Mouse (Mus musculus) heart, postnatal 25 days (tissue): ENCODE results near the gene Cdv3. TPM values are rescaled to one million over a fixed set of nuclear protein-coding genes. Genes with fewer than 3 reads are reported as not detected.
"Not testable (repeated sequence)": the region's sequence is repeated elsewhere in the genome, so short reads cannot be mapped to it uniquely, and the experiment has no call there.

ENCODE experiments used
- DNase-seq: peaks from one replicate; pipeline ENCODE4 v3.0.0; 2022; ENCODE audit warnings: low spot score
- intact Hi-C: fragments of 180-260 bp; cut with DNase I; formaldehyde crosslinking; loops from one replicate; pipeline ENCODE4 v1.15.1; 2025
- total RNA-seq, 2 experiments: library from RNA; stranded (reverse); gene quantifications; 2 replicates each; pipeline ENCODE4 v1.2.3; 2021

Gene Cdv3
- total RNA-seq, 2 experiments from 2014 or later = 102 to 104 TPM

- DNase-seq = no peak
- intact Hi-C loops = no loop called here
These were observed 11.0 kb upstream of the Cdv3 start for GRCm38 (mm10) chr9:103376346-103377320.

DNA sequence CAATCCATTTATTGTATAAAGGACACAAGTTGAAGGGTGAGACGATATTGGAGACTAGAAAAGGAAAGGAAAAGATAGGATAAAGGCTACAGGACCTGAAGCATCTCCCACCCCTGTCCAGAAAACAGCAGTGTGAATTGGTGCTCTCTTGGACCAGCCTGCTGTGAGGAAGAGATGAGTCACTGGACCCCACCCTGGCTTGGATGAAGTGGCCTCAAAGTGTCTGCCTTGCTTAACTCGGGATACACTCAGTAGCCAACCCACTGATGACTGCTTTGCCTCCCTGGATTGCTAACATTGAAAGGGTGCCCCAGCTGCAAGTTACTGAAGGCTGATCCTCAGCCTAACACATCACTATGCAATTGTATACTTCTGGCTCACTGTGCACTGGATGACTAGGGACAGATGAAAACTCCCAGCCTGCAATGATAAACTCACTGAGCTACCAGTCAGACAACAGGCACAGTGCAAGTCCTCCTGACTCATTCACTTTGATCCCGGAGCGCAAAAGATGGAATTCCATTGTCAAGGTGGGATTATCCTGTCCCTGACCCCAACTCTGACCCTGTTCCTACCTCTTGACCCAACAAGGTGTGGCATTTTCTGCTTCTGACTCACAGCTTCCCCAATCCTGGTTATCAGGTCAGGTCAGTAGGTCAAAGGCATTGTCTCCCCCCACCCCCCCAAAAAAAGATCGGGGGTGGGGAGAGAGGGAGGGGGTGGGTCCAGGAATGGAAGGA lies 6.8 kb upstream of the Cdv3 start:
- intact Hi-C loops = no loop called here
- DNase-seq = no peak

- DNase-seq = no peak
- intact Hi-C loops = loop anchor here (5.0 to 10.0 kb wide), 2 partner anchors 168 to 635 kb away; partner anchors contain the start of genes Nphp3 and Srprb
These were observed 4.3 kb upstream of the Cdv3 start for GRCm38 (mm10) chr9:103369951-103370350.

- intact Hi-C loops = loop anchor here (5.0 to 10.0 kb wide), 2 partner anchors 164 to 638 kb away; partner anchors contain the start of genes Nphp3 and Srprb
- no peak for DNase-seq
These were observed 716 bp upstream of the Cdv3 start for GRCm38 (mm10) chr9:103366356-103366755.

DNA sequence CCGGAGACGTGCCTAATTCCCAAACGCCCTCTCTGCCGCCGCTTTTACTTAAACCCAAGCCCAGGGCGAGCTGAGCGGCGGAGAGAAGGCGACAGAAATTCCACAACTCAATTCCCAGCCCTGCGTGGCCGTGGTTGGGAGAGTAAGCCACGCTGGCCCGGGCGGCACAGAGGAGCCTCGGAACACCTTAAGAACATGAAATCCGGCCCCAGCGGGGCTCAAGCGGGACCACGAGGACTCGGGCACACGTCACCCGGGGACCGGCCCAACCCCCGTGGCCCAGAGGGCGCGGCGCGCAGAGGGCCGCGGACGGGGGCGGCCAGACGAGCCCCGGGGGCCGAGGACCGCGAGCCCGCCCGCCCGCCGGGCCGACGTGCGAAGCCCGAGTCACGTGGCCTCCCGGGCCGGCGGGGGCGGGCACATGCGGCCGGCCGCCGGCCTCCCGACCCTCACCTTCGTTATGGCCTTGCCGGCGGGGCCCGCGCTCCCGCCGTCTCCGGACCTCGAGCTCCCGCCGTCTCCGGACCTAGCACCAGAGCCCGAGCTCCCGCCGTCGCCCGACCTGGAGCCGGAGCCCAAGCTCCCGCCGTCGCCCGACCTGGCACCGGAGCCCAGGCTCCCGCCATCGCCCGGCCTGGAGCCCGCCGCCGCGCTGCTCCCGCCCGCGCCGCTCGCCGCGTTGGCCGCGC lies 895 bp downstream of the Cdv3 start:
- peak; percentile 63 for DNase-seq
- intact Hi-C loops = loop anchor here (5.0 to 10.0 kb wide), 4 partner anchors 57 to 703 kb away; partner anchors contain the start of genes 1300017J02Rik, Nphp3, Srprb and Topbp1

- intact Hi-C loops = loop anchor here (5.0 to 10.0 kb wide), 3 partner anchors 57 to 703 kb away; partner anchors contain the start of genes 1300017J02Rik, Nphp3 and Topbp1
- no peak for DNase-seq
These were observed 1.8 kb downstream of the Cdv3 start for GRCm38 (mm10) chr9:103363730-103364417.

DNA sequence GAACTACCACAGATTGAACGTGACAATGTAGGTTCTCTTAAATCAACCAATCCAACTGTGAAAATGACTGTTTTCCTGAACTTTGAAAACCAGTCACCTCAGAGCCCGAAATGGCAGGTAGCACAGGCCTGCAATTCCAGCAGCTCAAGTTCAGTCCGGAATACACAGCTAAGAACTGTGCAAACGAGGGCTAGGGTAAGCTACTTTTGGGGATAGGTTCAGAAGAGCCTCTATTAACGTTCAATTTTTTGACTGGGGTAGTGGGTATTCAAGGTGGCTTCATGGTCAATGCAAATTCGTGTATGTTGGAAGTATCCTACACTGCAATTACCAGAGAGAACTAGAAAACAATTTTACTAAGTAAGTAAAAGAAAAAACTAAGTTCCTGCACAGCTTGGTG lies 2.6 kb downstream of the Cdv3 start:
- intact Hi-C loops = loop anchor here (5.0 to 10.0 kb wide), 3 partner anchors 56 to 704 kb away; partner anchors contain the start of genes 1300017J02Rik, Nphp3 and Topbp1
- DNase-seq = no peak

GRCm38 (mm10) chr9:103360642-103361041 lies 5.0 kb downstream of the Cdv3 start:
- DNase-seq = no peak
- intact Hi-C loops = loop anchor here (5.0 to 10.0 kb wide), 3 partner anchors 53 to 707 kb away; partner anchors contain the start of genes 1300017J02Rik, Nphp3 and Topbp1

- intact Hi-C loops = no loop called here
- no peak for DNase-seq
These were observed 7.1 kb downstream of the Cdv3 start for GRCm38 (mm10) chr9:103358545-103358944.

DNA sequence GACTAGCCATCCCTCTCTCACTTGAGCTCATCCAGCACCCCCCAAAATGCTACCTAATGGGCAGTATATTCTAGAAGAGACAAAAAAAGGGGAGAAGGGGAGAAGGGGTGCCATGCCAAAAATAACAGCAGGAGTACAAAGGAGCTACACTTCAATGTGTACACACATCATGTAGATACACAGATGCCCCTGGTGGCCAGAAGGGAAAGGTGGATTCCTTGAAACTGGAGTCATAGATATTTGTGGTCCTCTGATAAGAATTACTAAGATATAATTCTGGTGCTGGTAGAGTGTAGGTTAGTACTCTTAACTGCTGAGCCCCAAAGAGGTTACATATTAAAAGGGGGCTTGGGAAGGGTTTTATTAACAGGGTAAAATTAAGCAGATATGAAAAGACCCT lies 7.7 kb downstream of the Cdv3 start:
- intact Hi-C loops = no loop called here

DNA sequence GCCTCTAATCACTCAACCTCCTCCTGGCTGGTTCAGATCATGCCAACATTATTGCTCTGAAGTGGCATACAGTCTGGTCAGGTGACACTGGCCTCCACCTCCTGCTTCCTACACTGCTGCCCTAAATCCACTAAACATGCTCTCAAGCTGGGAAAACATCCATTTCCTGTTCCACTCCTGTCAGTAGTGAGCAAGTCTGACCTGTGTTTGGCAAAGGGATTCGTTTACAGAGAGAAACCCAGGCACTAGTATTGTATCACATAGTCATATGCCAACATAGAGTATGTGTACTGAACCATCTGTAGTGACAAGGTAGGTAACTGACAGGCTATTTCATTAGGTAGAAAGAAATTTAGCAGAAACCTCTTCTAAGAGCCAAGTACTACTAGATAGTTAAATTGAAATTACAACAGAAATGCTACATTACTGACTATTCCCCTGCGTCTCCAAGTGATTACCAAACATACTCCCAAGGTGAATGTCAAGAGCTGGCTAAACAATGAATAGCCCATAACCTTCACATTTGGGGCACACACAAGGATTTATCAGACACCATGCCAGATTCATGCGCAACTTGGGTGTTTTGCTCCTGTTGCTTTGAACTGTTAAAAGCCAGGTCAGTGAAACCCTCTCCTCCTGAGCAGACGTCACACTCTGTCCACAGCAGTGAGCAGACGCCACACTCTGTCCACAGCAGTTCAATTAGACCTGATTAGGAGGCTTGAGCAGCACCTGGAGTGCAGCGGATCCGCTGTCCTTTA lies 12.0 kb downstream of the Cdv3 start:
- intact Hi-C loops, DNase-seq: not testable (repeated sequence)

More for the DNA sequence above, 7.7 kb downstream of the Cdv3 start:
- no peak for DNase-seq

DNA sequence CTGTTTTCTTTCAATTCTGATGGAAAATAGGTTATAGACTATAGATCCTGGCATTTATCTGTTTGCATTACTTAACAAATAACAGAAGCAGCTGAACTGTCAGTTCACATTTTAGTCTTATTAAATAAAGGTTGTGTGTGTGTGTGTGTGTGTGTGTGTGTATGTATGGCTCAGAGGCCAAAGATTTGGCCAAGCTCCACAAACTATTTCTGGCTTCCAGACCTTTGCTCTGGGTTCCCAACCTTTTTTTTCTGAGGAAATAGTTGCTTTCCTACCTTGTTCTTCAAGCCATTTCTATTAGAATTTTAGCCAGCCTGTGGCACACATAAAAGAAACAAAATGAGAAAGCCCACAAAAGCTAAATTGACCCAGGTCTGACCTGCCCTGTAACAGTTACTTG lies 16.8 kb downstream of the Cdv3 start:
- intact Hi-C loops = no loop called here
- DNase-seq = no peak

GRCm38 (mm10) chr9:103347996-103348490 lies 17.6 kb downstream of the Cdv3 start:
- DNase-seq = no peak
- intact Hi-C loops = no loop called here

GRCm38 (mm10) chr9:103347045-103347444 lies 18.6 kb downstream of the Cdv3 start:
- intact Hi-C loops = no loop called here
- DNase-seq = no peak

- intact Hi-C loops = no loop called here
- no peak for DNase-seq
These were observed 28.7 kb downstream of the Cdv3 start for GRCm38 (mm10) chr9:103336912-103337311.

DNA sequence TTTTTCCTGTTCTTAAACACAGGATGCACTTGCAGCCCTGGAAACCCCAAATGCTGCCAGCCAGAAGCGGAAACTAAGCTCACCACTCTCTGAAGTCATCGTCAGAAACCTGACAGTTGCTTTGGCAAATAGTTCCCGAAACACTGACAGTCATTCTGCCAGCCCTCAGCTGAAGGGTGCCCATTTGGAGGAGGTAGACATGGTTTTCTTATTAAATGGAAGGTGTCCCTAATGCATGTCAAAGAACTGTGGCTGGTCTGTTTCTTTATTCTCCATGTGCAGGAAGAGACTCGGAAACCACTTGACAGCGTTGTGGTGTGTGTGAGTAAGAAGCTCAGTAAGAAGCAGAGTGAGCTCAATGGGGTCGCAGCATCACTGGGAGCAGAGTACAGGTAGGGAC lies 33.0 kb downstream of the Cdv3 start:
- intact Hi-C loops = no loop called here
- DNase-seq = no peak

DNA sequence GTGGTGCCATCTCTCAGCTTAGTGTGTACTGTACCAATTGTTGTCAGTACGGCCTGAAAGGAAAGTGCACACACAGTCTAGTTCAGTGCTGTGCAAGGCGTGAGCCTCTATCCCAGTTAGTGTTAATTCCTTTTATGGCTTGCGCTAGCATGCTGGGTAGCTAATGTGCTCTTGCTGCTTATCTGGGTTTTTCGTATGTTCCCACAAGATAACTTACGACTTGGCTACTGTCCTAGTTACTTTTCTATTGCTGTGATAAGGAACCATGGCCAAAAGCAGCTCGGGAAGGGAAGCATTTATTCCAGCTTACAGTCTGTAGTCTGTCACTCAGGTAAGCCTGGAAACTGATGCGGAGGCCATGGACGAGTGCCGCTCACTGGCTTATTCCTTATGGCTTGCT lies 39.2 kb downstream of the Cdv3 start:
- intact Hi-C loops = no loop called here
- no peak for DNase-seq

DNA sequence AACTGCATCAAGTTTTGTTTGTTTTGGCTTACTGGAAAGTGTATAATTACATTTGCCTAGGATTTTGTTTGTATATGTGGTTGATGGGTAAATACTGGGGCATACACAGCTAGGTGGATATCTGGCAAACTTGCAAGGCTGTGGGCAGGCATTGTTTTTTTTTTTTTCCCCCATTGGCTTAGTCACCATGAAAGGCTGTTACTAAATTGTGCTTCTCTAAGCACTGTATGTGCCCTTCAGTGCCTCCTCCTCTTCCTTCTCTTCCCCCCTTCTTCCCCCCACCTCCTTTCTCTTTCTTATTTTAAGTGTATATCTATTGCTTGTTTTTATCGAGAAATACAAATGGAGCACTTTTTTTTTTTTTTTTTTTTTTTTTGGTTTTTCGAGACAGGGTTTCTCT lies 41.0 kb downstream of the Cdv3 start:
- no peak for DNase-seq
- intact Hi-C loops = no loop called here
